Mouse (Mus musculus): ENCODE results near the gene Arhgap27.

- no peak for TF ChIP-seq EP300 (IDR thresholded peaks at IDR 0.05; ENCODE audit: low read depth)
- no peak for TF ChIP-seq CTCF (IDR thresholded peaks at IDR 0.05; ENCODE audit: low read depth)
These were observed 19.6 kb downstream of the Arhgap27 start for GRCm38 (mm10) chr11:103343881-103344280.
